Mouse (Mus musculus) heart, postnatal 14 days (tissue): ENCODE results near the gene Pef1. TPM values are rescaled to one million over a fixed set of nuclear protein-coding genes. Genes with fewer than 3 reads are reported as not detected.

ENCODE experiments used
- DNase-seq, 2 experiments: peaks; one replicate each; pipeline ENCODE4 v3.0.0; 2021 to 2022
- intact Hi-C: fragments of 180-260 bp; cut with DNase I; formaldehyde crosslinking; loops from one replicate; pipeline ENCODE4 v1.15.1; 2025
- total RNA-seq, 2 experiments: library from RNA; stranded (reverse); gene quantifications; 2 replicates each; pipeline ENCODE4 v1.2.3; 2021

Gene Pef1
- total RNA-seq, 2 experiments from 2014 or later, result 37.6 to 39.1 TPM

DNA sequence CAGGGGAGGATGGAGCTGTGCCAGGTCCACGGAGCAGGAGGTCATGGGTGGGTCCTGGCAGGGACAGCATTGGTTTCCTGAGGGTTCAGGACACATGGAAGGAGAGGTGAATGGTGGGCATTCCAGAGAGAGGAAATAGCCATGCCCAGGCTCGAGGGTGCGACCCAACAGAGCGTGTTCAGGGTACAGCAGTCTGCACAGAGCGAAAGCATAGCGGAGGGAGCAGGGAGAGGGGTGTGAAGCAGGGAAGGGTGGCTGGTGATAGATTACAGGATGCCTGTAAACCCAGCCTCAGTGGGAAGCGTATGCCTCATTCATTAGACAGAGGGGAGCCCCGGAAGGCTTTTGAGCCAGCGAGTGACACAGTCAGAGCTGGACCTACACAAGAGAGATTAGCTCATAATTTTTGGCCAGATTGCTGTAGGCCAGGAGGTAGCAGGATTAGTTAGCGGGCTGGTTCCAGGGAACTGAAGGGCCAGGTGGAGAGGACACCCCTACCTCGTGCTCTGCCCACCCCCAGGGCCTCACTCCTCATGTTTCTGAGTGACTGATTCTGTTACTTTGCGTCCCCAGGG lies 17.0 kb upstream of the Pef1 start:
- intact Hi-C loops, result loop anchor here (5.0 kb wide), 2 partner anchors 298 to 383 kb away; no protein-coding TSS in a partner anchor
- no peak for DNase-seq

DNA sequence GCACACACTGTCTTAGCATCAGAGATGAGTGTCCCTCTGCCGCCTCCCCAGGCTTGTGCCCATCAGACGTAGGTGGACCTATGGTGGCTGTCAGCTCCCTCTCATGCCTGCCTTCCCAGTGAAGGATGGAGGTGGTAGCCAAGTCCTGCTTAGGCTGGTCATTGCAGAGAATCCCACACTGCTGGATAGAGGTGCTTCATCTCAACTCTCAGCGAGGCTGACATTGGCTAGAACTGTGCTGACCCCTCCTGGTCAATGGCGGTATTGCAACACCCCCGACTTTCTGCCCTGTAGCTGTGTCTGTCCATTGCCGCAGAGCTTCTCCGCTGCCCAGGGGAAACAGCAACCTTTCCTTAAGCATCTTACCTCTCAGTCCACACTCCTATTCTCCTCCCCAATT lies 15.1 kb upstream of the Pef1 start:
- intact Hi-C loops, result loop anchor here (1.0 to 5.0 kb wide), 4 partner anchors 51 to 385 kb away; no protein-coding TSS in a partner anchor

DNA sequence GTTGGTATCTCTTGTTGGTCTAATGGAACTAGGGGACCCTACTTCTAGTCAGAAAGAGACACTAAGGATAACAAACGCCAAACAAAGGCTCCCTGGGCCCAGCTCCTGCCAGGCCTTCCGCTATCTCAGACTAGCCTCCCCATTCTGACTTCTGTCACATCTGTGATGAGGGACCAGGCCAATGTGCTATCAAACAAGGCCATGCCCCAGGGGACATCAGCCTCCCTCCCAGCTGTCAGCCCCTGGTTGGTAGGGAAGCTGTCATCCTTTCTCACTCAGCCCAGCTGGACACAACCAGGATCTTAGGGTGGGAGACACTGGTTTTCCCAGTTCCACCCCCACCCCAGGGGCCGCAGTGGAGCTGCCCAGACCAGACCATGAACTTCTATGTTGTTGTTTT lies 7.2 kb upstream of the Pef1 start:
- intact Hi-C loops, result no loop called here
- DNase-seq, result no peak

More for the DNA sequence above, 15.1 kb upstream of the Pef1 start:
- DNase-seq, result peak; percentile 92 to 96

DNA sequence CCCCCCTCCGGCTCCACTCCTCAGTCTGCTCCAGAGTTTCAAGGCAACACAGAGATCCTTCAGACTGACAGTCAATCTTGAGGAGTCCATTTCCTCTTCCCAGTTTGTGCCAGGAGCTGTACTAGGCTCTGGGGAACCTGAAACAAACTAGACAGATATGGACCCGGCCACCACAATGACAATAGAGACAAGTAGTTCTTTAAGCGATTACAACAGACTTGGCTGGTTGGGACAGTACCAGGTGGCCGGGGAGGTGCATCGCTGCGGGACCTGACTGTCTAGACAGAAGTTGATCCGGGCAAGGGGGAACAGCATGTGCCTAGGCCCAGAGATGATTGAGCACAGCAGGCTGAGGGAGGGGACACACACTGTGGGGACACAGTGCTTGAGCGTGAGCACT lies 1.2 kb upstream of the Pef1 start:
- DNase-seq, result no peak
- intact Hi-C loops, result no loop called here

DNA sequence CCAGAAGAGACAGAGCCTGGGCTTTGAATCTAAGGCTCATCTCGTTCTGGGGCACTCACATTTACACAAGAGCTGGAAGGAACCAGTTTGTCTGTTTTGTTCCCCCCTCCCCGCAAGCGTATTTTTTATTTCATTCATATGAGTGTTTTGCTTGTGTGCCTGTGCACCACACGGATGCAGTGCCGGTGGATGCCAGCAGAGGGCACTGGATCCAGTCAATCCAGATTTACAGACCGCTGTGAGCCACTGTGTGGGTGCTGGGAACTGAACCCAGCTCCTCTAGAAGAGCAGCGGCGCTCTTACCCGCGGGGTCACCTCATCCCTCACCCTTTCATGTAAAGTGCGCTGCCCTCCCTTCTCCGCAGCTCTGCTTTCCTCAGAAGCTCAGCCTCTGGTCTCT lies 1.3 kb downstream of the Pef1 start:
- intact Hi-C loops, result no loop called here
- DNase-seq, result no peak

DNA sequence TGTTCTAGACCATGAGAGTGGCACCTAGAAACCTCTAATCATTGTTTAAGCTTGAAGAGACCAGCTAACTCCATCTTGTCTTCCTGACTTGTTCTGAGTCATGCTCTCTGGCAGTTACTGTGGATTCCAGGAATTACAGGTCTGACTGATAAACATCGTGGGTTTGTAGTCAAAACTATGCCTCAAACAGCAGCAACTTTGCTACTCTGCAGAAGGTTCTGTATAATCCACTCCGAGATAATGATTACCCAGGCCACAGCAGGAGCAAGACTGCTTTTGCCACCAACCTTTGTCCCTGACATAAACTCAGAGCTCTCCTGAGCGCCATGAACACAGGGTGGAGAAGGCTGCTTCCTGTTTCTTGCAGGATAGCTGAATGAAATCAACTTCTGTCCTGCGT lies 2.2 kb downstream of the Pef1 start:
- intact Hi-C loops, result no loop called here
- no peak for DNase-seq

DNA sequence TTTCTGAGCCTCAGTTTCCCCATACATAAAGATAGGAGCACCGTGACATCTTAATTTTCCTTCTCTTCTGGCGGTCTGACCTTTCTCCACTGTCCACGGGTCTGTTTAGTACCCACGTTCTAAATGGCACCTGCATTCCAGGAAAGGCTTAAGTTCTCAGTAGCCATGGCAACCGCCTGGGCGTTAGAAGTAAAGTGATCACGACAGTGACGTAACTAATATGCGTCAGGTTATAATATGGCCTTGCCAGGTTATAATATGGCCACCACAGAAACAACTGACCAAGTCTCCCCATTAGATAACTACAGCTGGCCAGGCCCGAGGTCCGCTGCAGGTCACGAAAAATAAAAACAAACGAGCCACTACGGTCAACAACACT lies 4.7 kb downstream of the Pef1 start:
- DNase-seq, result no peak
- intact Hi-C loops, result no loop called here

DNA sequence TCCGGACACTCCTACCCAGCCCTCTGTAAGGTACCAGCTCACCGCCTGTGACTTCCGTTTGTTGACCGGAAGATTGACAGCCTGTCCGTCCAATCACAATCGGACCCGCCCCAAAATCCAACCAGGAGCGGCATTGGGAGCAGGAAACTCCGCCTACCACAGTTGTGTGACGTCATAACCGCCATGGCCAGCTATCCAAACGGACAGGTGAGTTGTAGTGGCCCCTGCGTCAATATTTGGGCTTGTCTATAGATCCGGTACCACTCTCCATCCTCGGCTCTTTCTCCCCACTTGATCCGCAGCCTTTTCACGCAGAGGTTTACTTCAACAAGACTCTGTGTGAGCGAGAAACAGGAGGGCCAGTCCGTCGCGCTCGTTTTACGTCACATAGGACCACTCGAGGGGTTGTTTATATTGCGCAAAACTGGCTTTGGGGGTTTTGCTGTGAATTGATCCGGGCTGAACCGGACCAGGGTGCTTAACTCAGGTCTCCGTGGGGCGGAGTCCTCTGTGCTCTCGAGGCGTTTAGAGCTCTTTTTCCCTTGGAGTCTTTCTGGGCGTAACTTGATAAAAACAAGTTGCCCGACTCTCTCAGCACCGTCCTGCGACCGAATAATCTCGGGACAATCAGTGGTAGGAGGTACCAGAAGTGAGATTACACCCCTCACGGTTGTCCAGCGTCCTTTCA lies 5.2 kb downstream of the Pef1 start:
- DNase-seq, result peak; percentile 100
- intact Hi-C loops, result no loop called here

DNA sequence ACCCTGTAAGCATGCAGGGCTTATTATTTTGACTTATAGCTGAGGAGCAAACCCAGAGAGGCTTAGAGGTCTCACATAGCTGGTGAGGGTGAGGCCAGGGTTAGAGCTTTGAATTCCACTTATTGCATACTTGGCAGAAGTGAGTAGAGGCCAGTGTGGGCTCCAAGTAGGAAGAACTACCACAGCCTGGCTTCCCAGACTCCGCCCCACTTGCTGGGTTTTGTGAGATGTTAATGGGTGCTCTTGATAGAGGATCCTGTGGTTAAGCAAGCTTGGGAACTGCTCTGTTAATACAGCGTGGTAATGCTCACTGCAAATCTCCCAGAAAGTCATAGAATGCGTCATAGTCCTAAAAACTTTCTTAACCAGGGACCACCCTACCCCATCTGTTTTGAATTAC lies 6.6 kb downstream of the Pef1 start:
- intact Hi-C loops, result no loop called here

DNA sequence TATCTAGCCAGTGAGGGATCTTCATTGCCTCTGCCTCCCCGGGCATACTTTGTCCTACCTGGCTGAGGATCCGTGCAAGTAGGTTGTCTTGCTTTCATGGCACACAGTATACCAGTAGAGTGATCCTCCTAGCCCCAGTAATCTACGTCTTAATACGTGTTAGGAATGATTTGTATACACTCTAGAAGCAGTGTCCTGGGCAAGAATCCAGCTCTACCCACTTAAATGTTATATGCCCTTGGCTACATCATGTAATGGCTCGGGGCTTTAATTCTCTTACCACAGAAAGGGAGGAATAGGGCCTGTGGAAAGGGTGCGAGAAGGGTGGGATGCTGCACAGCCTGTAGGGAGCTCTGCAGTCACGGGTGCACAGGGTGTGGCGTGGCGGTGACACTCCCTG lies 7.3 kb downstream of the Pef1 start:
- intact Hi-C loops, result no loop called here
- no peak for DNase-seq

More for the DNA sequence above, 6.6 kb downstream of the Pef1 start:
- no peak for DNase-seq

DNA sequence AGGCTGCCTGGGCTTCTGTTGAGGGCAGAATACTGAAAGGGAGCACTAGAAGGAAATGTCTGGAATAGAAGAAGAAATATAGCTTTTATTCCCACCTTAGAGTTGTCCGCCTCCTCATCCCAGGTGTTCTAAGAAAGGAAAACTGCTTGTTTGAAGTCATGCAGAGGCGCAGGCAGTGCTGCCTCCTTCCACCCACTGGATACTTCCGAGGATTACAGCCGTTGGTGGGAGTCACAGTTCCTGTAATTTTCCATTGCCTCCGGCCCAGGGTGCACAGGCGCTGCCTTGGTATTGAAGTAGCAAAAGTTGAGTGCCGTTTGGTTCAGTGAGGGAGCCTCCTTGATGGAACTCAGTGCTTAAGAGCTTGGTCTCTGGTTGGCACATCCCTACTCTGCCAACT lies 7.7 kb downstream of the Pef1 start:
- no peak for DNase-seq
- intact Hi-C loops, result no loop called here

DNA sequence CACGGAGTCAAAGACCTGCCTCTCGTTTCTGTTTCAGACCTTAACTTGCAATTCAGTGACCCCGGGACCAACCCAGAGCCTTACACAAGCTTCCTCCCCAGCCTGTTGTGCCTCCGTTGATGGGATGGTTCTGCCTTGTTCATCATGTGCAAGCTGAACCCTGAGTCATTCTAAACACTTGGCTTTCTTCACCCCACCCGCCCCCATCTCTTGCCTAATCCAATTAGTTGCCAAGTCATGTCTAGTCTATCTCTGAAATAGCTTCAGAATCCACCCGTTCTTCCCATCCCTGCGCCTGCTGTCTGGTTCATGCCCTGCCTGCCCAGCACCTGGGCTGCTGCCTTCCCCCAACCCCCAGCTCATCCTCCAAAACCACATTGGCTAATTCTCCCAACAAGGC lies 9.9 kb downstream of the Pef1 start:
- peak; percentile 39 to 43 for DNase-seq
- intact Hi-C loops, result no loop called here

DNA sequence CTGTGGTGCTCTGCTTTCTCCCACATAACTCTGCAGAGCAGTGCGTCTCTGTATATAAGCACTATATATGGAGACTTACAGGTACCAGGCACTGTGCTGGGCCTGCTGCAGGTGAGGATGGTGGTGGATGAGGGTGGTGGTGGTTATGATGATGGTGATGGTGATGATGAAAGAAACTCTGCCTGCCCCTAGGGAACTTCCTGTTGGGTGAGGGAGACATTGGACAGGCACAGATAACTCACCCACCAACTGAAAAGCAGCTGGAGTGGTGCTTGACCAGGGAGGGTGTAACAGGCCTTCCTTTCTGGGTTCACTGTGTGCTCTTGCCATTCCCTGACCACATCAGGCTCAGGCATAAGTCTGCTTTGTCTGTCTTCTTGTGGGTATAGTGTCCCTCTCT lies 10.4 kb downstream of the Pef1 start:
- intact Hi-C loops, result no loop called here

DNA sequence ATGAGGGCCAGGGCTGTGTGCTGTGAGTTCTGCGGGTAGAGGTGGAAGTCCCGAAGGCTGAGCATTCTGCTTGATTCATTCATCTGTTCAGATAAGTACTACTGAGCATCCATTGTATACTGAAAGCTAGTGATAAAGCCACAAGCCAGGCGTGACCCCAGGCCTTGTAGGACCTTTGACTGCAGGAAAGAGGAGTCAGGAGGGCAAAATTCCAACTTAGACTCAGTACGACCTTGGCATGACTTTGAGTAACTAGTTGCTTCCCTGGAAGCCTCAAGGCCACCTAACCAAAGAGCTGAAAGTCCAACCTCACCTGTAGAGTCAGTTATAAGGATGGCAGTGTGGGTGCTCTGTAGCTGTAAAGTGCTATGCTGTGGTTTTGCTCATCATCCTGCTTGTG lies 18.4 kb downstream of the Pef1 start:
- intact Hi-C loops, result no loop called here
- DNase-seq, result no peak

More for the DNA sequence above, 10.4 kb downstream of the Pef1 start:
- DNase-seq, result no peak

DNA sequence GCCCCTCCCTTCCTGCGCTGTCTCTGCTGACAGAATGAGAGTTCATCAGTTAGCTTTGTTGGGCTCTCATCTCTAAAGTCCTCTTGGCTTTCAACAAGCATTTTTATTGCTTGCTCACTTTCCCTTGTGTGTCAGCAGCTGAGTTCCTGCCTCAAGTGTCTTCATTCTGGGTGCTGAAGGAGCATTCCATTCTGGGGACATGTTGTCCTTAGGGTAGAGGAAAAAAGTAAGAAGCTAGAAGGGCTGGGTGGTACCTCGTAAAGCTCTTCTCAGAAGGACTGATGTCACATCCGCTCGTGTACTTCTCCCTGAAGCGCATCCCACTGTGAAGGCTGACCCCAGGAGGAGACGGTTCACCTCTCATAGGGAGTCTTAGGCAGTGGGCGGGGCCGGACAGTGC lies 19.2 kb downstream of the Pef1 start:
- intact Hi-C loops, result no loop called here
- DNase-seq, result no peak

DNA sequence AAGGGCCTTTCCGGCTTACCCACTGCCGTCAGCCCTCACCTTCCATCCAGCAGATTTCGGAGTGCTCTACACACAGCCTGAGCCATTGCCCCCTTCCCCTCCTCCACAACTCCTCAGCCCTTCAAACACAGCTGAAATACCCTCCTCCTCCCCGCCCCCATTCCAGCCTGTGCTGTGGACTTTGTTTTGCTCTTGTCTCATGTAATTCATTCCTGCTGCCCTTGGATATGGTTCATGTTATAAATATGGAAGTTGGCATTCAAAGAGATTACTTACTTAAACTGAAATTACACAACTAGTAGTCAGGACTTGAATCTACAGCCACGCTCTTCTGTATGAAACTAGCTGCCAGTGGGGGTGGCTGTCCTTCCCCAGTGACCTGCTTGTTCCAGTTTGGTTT lies 20.7 kb downstream of the Pef1 start:
- intact Hi-C loops, result no loop called here
- no peak for DNase-seq

DNA sequence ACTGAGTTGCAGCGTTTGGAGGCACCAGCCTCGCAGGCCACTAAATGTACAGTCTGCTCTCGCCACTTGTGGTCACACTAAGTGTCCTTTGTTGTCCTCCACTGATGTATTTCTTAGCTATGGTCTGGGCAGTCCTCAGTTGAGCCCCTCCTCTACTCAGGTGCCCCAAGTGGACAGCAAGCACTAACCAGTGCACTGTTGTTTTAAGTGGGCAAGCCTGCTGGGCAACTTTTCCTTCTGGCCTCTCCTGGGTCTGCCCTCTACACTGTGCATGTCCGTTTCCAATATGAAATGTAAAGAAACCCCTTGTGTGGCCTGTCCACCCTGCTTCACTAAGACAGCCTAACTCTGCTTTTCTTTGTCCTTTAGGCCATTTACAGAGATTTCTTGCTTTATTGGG lies 21.8 kb downstream of the Pef1 start:
- intact Hi-C loops, result no loop called here
- no peak for DNase-seq

DNA sequence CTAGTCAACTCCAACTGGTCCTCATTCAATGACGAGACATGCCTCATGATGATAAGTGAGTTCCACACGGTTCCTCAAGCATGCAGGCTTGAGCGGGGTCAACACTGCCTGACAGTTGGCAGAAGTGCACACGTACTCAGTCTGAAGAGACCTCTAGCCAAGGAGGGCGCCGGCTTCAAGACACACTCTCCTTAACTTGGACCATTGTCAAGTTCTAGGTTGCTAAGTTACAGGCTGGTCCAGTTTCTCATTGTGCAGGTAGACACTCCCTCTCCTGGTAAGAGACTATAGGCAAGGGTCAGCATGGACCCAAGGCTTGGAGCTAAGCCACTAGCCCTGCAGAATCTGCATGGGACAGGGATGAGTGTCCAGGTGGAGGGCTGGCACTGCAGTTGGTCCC lies 22.8 kb downstream of the Pef1 start:
- DNase-seq, result no peak

DNA sequence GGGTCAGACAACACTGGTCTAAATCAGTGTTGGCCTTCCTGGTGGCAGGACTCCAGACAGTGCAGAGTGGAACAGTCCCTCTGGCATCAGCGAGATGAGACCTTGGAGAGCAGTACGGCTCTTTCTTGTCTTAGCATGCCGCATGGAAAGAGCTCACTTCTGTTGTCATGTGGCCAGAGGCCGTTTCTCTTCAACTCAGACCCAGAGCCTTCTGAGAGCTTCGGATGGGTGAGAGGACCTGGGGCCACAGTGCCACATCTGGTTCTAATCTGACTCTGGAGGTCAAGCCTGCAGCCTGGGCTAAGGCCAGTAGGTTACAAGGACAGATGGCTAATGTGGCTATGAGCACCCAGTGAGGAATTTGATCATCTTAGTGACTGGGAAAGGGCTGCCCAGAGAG lies 23.6 kb downstream of the Pef1 start:
- DNase-seq, result no peak
- intact Hi-C loops, result no loop called here

More for the DNA sequence above, 22.8 kb downstream of the Pef1 start:
- intact Hi-C loops, result no loop called here

DNA sequence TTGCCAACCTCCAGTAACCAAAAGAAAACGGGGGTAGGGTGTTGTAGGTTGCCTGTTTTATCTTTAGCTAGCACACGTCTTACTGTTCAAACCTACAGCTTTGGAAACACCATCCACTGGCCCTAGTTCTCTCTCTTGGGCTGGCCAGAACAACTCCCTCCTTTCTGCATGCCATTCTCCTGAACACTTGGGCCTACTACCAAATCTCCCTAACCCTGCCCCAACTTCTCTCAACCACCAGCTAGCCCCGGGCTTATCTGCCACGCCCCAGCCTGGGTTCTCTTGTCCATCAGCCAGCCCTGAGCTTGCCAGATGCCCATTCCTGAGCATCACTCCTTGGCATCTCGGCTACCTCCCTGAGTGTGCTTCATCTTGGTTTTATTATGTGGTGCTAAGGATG lies 26.5 kb downstream of the Pef1 start:
- no peak for DNase-seq
- intact Hi-C loops, result no loop called here

DNA sequence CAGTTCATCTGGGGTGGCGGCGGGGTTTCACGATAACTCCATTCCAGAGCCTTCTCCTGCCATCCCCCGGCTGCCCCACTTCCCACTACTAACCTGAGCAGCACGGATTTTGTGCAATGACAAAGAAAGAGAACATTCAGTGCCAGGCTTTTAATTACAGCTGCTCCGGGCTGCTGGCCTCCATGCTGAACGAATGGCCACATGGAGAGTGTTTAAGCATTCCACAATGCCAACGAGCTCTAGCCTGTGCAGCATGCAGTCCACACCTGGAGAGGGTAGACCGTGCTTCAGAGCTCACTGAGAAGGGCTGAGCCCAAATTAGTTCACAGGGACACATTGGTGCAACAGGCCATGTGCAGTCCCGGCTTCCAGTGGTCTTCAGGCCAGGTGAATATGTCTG lies 27.7 kb downstream of the Pef1 start:
- DNase-seq, result no peak
- intact Hi-C loops, result no loop called here

DNA sequence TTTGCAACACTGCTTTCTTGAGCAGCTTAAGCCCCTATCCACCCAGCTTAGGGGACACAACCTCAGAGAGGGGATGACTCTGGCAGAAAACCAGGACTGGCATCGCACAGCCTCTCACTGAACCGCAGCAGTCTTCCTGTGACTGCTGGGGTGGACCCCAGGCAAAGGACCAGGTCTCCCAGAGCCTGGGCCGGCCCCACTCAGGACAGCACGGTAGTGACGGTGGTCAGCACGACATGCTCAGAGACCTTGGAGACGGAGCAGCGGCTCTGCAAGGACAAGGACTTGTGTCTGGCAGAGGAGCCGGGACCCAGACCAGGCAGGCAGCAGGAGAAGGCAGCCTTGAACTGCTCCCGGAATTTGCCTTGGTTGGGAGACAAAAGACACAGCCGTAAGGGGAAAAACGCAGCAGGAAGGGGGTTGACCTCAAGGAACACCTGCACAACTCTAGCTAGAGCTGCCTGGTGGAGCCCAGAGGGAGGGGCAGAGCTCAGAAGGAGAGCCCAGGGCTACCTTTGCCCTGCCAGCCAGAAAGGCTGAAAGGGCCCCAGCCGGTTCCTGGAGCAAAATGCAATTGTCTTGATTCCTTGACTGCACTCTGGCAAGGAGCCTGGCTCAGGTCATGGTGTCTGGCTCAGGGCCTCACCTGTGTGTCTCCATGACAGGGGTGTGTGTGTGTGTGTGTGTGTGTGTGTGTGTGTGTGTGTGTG lies 28.4 kb downstream of the Pef1 start:
- intact Hi-C loops, result no loop called here
- no peak for DNase-seq
